Mouse (Mus musculus) erythroid progenitor cell, adult 5-6 weeks (primary cell): Measurements from ENCODE around the gene Myof. TPM values are rescaled to one million over a fixed set of nuclear protein-coding genes. Genes with fewer than 3 reads are reported as not detected.

ENCODE experiments used
- ATAC-seq: replicated peaks from 2 replicates; pipeline ENCODE4 v1.8.0; 2016; ENCODE audit warnings: moderate number of reproducible peaks, mild to moderate bottlenecking, moderate TSS enrichment, inconsistent platforms; ENCODE audit not compliant: poor library complexity, low FRiP score, severe bottlenecking
- total RNA-seq, 2 experiments: library from RNA; stranded (forward) in 1 of 2; stranded (reverse) in 1 of 2; fragments of 150-400 nt in 1 of 2; fragments of 186-747, 209-891 nt in 1 of 2; gene quantifications; 2 replicates each; pipeline versions ENCODE4 v1.2.3 to v1.2.4; 2015 to 2017; ENCODE audit warnings: low replicate concordance in 2 of 2

Myof gene
- total RNA-seq, 2 experiments from 2014 or later = 0.84 to 2.0 TPM

DNA sequence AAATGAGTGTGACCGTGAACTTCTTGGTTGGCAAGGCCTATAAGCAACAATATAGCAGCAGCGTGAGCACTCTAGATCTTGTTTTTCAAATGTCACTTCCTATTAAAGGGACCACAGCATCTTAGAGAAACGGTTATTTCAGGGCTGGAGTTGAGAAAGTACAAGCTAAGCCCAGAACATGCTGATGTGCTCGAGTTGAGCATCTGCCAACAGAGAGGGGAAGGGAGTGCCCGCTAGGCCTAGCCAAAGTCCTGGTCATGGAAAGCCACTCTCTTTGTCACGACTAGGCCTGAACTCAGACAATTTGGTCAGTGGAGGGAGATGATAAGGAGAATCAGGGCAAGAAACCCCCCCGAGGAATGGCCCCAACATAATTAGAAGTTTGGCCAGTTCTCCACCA is 86.1 kb downstream of the Myof start:
- ATAC-seq = no peak

DNA sequence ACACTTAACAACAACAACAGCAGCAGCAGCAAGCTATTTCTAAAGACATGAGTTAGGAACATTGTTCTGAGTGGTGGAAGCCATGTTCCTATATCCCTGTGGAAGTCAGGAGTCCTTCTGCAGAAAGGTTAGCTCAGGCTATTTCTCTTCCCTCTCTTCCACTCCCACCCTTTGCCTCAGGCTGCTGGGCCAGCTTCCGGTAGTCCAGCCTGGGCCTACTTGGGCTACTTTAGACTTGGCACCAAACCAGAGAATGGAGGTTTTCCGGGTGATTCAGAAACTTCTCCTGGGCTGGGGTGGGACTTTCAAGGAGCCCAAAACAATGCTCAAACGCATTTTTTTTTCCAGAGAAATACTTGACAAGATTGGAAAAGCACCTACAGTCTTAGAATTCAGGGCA is 87.4 kb downstream of the Myof start:
- no peak for ATAC-seq

GRCm38 (mm10) chr19:37955425-37956001 is 87.9 kb downstream of the Myof start:
- no peak; the same call in 1 of the 2 replicates for ATAC-seq

DNA sequence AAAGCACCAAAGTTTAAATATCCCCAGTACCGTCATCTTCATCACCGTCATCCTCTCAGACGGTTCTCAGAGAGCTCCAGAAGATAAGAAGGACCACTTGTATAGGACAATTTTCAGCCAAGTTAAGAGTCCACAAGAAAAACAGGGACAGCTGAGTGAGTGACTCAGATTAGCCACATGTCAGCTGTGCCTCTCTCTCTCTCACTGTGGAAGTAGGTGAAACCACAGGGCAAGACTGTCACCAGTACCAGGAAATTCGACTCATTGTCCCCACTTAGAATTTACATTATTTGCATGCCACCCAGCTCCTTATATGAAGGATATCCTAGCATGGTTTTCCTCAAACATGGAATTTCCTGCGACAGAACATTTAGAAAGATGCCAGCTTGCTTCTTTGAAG is 88.6 kb downstream of the Myof start:
- no peak for ATAC-seq

DNA sequence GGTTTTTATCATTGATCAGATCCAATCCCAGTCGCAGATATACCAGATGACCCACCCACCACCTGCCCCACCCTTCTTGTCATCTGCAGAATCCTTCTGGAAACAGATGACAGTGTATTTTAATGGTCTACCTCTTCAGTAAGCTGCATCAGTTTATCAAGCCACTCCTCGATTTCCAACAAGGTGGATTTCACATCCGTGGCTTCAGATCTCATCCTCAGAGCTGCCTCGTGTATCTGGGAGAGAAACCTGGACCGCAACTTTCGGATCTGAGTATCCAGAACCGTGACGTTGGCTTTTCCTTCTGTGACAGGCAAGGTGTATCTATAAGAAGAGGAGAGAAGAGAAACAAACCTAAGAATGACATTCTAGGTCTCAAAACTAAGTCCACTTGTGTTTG is 89.1 kb downstream of the Myof start:
- no peak for ATAC-seq

DNA sequence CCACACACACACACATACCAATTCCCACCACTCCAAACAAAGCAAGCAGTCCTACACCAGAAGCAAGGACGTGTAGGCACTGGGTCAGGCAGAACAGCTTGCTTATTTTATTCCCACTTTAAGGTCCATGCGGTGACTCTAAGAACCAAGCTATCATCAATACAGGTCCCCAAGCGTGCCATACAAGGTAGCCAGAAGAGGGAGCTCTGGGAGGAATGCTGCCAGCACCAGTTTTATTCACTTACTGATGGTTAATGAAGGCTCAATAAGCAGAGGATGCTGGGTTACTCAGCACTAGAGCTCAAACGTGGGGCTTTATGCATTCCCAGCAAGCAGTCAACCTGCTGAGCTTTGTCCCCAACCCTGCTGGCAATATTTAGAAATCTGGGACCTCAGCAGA is 96.7 kb downstream of the Myof start:
- ATAC-seq = no peak

GRCm38 (mm10) chr19:37946053-37946452 is 97.3 kb downstream of the Myof start:
- no peak for ATAC-seq

DNA sequence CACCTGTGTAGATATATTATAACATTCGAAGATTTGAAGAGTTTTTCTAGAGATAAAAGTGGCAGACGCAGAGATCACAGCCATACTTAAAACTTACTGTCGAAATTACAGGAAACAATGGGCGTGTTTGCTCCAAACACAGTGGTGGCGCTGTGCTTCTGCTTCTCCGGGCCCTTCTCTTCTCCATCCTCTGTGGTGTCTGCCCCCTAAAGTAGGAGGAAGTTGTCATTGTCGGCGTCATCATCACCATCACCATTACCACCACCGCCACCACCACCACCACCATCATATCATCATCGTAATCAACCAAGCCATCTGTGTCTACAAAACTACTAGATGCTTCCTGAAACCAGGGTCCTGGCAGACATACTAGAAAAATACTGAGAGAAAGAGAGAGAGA is 104.2 kb downstream of the Myof start:
- ATAC-seq = no peak

DNA sequence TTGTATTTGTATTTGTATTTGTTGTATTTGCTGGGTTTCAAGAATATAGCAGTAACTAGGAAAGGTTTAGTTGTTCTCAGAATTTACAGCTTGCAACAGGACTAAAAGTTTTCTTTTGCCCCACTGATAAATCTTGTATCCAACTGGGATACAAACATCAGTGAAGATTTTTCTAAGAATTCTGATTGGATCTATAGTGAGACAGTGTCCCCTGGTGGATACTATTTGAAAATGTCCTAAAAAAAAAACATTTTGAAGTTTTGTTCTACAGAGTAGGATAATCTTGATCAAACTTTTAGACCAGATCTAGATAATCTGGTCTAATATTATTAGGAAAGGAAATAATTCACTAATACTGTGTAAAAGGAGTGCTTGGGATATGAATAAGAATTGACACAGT is 106.3 kb downstream of the Myof start:
- no peak for ATAC-seq

DNA sequence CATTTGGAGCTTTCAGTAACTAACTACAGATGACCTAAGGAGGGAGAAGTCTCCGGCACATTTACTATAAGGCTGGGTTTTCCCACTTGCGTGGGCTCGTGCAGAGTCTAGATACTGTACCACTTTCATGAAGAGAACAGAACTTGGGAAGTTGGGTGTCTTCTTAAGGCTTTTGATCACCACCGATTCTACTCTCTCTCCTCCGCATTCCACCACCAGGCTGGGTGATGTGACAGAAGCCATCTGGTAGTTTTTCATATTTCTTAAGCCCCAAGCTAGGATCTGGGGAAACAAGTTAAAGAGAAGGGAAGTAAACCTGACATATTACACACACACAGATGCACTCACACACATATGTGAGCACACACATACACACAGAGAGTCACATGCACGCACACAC is 108.7 kb downstream of the Myof start:
- ATAC-seq = no peak

DNA sequence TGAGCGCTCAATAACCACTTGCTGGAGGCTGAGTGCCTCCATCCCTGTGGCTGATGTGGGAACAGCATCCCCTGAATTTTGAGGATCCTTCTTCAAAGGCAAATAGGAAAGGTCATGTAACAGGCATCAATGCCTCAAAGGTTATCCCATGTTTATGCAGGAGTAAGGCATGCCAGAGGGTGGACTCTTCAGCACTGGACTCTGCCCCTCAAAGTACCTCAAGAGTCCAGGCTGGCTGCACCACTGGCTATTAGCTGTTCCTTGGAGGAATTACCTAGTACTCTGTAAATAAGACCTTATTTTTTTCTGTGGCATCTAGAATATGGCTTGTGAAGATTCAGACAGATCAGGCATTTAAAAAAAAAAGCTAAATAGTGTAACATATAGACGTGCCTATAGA is 111.2 kb downstream of the Myof start:
- no peak for ATAC-seq

DNA sequence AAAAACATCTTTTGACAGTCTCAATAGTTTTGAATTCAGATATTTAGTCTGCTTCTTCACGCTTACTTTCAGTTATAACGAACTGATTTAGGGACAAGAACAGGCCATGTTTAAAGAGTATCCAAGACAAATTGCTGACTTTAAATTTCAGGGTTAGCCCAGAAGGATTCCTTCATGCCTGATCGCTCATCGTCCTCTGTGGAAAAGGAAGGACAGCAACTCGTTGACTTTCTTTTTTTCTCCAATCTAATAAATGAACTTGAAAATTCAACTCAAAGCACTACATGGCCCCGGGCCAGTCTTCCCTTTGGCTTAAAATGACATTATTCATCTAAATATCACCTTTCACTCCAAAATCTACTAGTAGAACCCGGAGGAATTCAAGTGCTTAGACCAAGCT is 115.5 kb downstream of the Myof start:
- no peak for ATAC-seq

DNA sequence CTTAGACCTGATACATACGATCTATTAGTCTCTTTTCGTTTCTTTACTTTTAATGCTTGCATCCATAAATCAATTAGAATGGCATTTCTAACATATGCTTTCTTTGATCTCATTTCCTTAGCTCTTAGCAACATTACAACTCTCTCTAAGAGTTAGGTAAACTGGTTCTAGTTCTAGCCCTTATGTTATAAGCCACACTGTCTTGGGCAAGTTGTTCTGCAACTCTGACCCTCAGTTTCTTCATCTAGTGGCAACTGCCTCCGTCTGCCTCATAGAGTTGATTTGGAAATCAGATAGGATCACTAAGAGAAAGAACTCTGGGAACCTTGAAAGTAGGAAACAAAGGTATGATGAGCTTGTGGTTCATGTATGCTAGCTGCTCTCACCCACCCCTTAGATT is 118.1 kb downstream of the Myof start:
- ATAC-seq = no peak

DNA sequence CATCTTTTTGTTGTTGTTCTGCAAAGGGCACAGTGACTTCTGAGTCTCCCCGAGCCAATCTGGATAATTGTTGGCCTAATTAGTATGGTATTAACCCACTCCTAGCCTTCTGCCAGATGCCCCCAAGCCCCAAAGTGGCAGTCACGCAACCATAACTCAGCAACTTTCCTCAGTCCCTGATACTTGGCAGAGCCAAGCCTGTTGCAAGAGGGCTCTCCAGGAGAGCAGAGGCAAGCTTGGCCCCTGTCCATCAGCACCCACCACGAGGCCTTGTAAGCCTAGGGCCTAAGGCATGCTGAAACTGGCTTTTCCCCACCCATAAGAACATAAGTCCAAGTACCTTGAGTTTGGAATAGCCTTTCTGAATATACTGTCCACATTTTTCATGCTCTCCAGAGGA is 119.1 kb downstream of the Myof start:
- no peak for ATAC-seq

DNA sequence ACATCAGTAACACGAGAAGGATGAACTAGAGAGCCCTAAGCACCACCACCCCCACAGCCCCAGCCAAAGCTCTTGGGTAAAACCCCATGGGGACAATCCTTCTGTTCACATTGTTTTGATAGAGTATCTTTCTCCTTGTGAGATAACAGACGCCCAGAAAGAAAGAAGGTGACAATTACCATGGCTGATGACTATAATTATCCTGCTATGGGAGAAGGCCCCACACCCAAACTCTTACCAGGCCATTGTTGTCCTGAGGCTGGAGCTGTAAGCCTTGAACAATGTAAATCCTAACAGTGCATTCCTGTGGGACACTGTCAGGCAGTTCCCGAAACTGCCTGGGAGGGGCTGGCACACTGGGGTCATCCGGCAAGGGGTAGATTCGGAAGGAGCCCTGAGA is 122.3 kb downstream of the Myof start:
- ATAC-seq = no peak

- no peak for ATAC-seq
Measured at GRCm38 (mm10) chr19:37918515-37918932, 124.9 kb downstream of the Myof start.

DNA sequence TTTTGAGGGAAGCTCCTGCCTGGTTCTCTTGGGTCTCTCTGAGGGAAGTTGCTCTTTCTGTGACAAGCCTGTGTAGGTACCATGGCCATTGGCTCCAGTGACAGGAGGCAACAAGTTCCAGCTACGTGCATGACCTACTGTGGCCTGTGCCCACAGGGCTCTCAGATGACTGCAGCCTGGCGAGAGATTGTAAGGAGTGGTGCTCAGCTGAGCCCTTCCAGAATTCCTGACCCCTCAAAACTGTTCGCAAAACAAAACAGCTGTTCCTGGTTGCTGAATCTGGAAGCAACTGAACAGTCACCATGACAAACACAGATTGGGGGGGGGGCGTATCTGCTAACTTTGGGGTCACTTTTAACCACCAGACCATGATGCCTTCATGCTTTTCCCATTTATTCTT is 129.1 kb downstream of the Myof start:
- no peak for ATAC-seq

- ATAC-seq = no peak
Measured at GRCm38 (mm10) chr19:37912501-37912900, 130.9 kb downstream of the Myof start.

- ATAC-seq = no peak
Measured at GRCm38 (mm10) chr19:37909830-37910261, 133.5 kb downstream of the Myof start.

DNA sequence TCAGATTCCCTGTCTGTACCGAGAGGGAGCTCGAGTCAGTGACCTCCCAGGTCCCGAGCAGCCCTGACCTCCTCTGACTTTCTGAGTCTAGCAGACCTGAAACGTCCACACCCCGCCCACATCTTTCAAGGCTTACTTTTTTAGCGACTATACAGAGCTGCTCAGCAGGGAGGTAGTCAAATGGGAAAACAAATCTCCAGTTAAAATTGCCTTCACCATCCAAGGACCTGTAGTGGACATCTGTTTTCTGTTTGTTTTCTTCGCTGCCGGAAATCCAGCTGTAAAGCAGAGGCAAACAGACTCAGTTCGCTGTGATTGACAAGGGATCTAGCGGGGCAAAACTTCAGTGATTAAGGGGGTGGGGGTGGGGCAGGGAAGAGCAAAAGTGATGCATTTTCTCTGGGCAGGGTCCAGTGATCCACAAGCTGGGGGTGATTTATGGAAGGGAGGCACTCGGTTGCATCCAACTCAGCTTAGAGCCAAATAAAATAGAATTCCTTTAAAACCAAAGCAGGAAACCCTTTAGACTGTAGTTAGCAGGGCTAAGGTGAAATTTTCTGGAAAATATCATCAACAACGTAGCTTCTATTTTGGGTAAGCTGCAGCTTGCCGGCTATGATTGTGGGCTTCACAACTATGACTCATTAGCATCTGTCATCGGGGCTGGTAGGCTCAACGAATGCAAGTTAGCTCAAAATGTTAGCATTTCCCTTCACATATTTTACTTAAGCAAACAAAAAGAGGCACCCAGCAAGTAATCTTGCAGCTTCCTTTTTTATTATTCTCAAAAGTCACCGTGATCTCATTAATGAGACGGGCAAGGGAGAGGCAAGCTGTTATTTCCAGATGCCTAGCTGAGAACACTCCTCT is 135.7 kb downstream of the Myof start:
- ATAC-seq = no peak

GRCm38 (mm10) chr19:37906916-37907315 is 136.5 kb downstream of the Myof start:
- no peak for ATAC-seq

DNA sequence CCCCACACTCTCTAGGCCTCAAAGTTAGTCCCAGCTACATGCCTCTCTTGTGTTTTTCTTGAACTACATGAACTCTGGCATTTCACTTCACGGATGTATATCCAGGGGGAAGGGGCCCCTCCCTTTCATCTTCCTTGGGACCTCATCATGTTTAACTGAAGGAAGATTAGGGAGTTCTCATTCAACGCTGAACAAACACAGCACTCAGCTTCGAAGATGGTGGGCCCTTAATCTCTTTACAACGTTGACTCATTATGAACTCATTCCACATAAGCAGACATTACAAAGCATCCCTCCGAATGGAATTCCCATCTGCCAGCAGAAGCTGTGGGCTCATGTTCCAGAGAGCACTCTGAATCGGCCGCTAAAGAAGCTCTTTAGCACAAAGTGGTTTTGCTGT is 147.3 kb downstream of the Myof start:
- no peak for ATAC-seq
